Mouse (Mus musculus) heart, embryonic 15.5 days (tissue): ENCODE measurements around the gene Plin5. TPM values are rescaled to one million over a fixed set of nuclear protein-coding genes. Genes with fewer than 3 reads are reported as not detected.

ENCODE experiments used
- ATAC-seq: fragments of 200-750 bp; cut with Nextera tagmentation; replicated peaks from 2 replicates; pipeline ENCODE4 v1.8.0; 2017; ENCODE audit warnings: low read depth, moderate TSS enrichment; ENCODE audit not compliant: insufficient number of reproducible peaks, insufficient read depth, low FRiP score
- H3K27ac ChIP-seq: fragments of 300-500 bp; sonication (generic); 2 replicates; pipeline ENCODE4 v1.5.1; 2015; ENCODE audit warnings: mild to moderate bottlenecking, inconsistent platforms
- H3K27me3 ChIP-seq: fragments of 300-500 bp; sonication (generic); 2 replicates; pipeline ENCODE4 v1.6.1; 2015; ENCODE audit warnings: inconsistent platforms
- H3K36me3 ChIP-seq: fragments of 300-500 bp; sonication (generic); 2 replicates; pipeline ENCODE4 v1.6.1; 2015; ENCODE audit warnings: mild to moderate bottlenecking, inconsistent platforms
- H3K4me1 ChIP-seq: fragments of 300-500 bp; sonication (generic); replicated peaks from 2 replicates; pipeline ENCODE4 v1.6.1; 2015; ENCODE audit warnings: inconsistent platforms
- H3K4me2 ChIP-seq: fragments of 300-500 bp; sonication (generic); 2 replicates; pipeline ENCODE4 v1.6.1; 2015; ENCODE audit warnings: inconsistent platforms, mild to moderate bottlenecking, moderate library complexity
- H3K4me3 ChIP-seq: fragments of 300-500 bp; sonication (generic); 2 replicates; pipeline ENCODE4 v1.5.1; 2015; ENCODE audit warnings: mild to moderate bottlenecking, inconsistent platforms
- H3K9ac ChIP-seq: fragments of 300-500 bp; sonication (generic); 2 replicates; pipeline ENCODE4 v1.6.1; 2015; ENCODE audit warnings: mild to moderate bottlenecking, inconsistent platforms
- H3K9me3 ChIP-seq: fragments of 300-500 bp; sonication (generic); replicated peaks from 2 replicates; pipeline ENCODE4 v1.6.1; 2016; ENCODE audit warnings: inconsistent platforms
- WGBS: fragments of 180-500 bp; shearing (Covaris S2); methylation state at CpG from one replicate; pipeline ENCODE4 v1.1.7; 2015; ENCODE audit warnings: mixed read lengths; 5-methylcytosine and 5-hydroxymethylcytosine counted together
- polyA plus RNA-seq: library from polyadenylated mRNA; unstranded; fragments of >200 nt; fragmentation: Nextera tagmentation; extraction: Ambion mirVana; gene quantifications from 2 replicates; pipeline ENCODE4 v1.2.1, GENCODE M21; 2015

Plin5 gene
- polyA plus RNA-seq, 1 experiment from 2014 or later: 1.0 TPM

DNA sequence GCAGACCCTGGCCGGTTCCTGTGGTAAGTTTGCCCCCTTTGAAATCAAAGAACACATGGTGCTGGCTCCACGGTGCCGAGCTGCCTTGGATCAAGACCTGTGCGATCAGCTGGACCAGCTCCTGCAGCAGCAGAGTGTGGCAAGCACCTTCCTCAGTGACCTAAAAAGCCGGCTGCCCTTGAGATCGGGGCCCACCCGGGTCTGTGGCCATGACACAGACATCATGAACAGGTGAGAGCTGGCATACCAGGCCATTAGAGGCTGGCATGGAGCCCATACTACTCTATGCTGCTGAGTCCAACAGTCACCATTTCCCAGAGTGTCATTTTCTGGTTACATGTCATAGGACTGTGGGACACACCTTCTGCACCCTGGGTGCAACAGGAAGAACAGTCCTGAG is 55.3 kb downstream of the Plin5 start:
- ATAC-seq: no peak
- Histone ChIP-seq H3K4me3 (no peak overlapping the region), H3K4me2 (no peak overlapping the region), H3K27me3 (no peaks in the 10 kb centered on the region), H3K9ac (no peak overlapping the region), H3K27ac (no peak overlapping the region), H3K36me3 (peaks cover 89% of the 10 kb centered on the region), H3K9me3 (no peaks in the 10 kb centered on the region), H3K4me1 (no peaks in the 10 kb centered on the region)
- 92% methylated on average over 7 of the region's 7 CpGs for WGBS

Other genes with a start within 250 kb of the Plin5 start
- gene Zfp119a, start 238.7 kb downstream of the Plin5 start, polyA plus RNA-seq: 5.7 and 6.0 TPM in 2 replicates
- gene Zfp959, start 225.5 kb downstream of the Plin5 start, polyA plus RNA-seq: 6.8 and 8.8 TPM in 2 replicates
- 4.3 and 5.5 TPM in 2 replicates for gene Zfp119b, start 168.1 kb downstream of the Plin5 start, polyA plus RNA-seq
- 0.87 and 2.2 TPM in 2 replicates for gene Ebi3, start 165.0 kb downstream of the Plin5 start, polyA plus RNA-seq
- 13.9 and 18.2 TPM in 2 replicates for gene Yju2, start 158.5 kb downstream of the Plin5 start, polyA plus RNA-seq
- gene Shd, start 147.1 kb downstream of the Plin5 start, polyA plus RNA-seq: 6.6 and 8.7 TPM in 2 replicates
- 2.6 and 5.0 TPM in 2 replicates for gene Fsd1, start 131.1 kb downstream of the Plin5 start, polyA plus RNA-seq
- 13.7 and 17.2 TPM in 2 replicates for gene Stap2, start 112.0 kb downstream of the Plin5 start, polyA plus RNA-seq
- gene Mpnd, start 111.9 kb downstream of the Plin5 start, polyA plus RNA-seq: 61.1 and 81.1 TPM in 2 replicates
- gene Sh3gl1, start 81.0 kb downstream of the Plin5 start, polyA plus RNA-seq: 67.0 and 93.4 TPM in 2 replicates
- 10.1 and 15.0 TPM in 2 replicates for gene Chaf1a, start 77.2 kb downstream of the Plin5 start, polyA plus RNA-seq
- 42.0 and 45.0 TPM in 2 replicates for gene Ubxn6, start 42.6 kb downstream of the Plin5 start, polyA plus RNA-seq
- 65.8 and 86.4 TPM in 2 replicates for gene Hdgfl2, start 38.0 kb downstream of the Plin5 start, polyA plus RNA-seq
- 0.41 and 0.57 TPM in 2 replicates for gene Plin4, start 7.8 kb downstream of the Plin5 start, polyA plus RNA-seq
- 1.0 and 1.3 TPM in 2 replicates for gene Lrg1, start 4.4 kb upstream of the Plin5 start, polyA plus RNA-seq
- gene Sema6b, start 22.7 kb upstream of the Plin5 start, polyA plus RNA-seq: 0.92 and 1.3 TPM in 2 replicates
- 6.7 and 9.2 TPM in 2 replicates for gene Tnfaip8l1, start 44.9 kb upstream of the Plin5 start, polyA plus RNA-seq
- 62.3 and 80.2 TPM in 2 replicates for gene Mydgf, start 66.3 kb upstream of the Plin5 start, polyA plus RNA-seq
- 19.7 and 25.7 TPM in 2 replicates for gene Dpp9, start 101.3 kb upstream of the Plin5 start, polyA plus RNA-seq
- 19.4 and 22.5 TPM in 2 replicates for gene Fem1a, start 139.2 kb upstream of the Plin5 start, polyA plus RNA-seq
- gene Ticam1, start 159.2 kb upstream of the Plin5 start, polyA plus RNA-seq: 6.9 and 8.3 TPM in 2 replicates
- gene Plin3, start 175.3 kb upstream of the Plin5 start, polyA plus RNA-seq: 61.1 and 78.3 TPM in 2 replicates
- 0.13 TPM in 1 of 2 replicates, not detected in the other for gene Arrdc5, start 182.7 kb upstream of the Plin5 start, polyA plus RNA-seq
- 51.3 and 83.9 TPM in 2 replicates for gene Uhrf1, start 185.7 kb upstream of the Plin5 start, polyA plus RNA-seq
- gene Kdm4b, start 208.5 kb upstream of the Plin5 start, polyA plus RNA-seq: 26.1 and 31.2 TPM in 2 replicates